Mouse (Mus musculus): Measurements from ENCODE around the gene Zfp92.
"Not testable (repeated sequence)": the region's sequence is repeated elsewhere in the genome, so short reads cannot be mapped to it uniquely, and the experiment has no call there.

The Zfp92 gene

GRCm38 (mm10) chrX:73410880-73411517, at the start of gene Zfp92:
Gene Zfp92 (plus strand): TSS chrX:73411096.
- peak; percentile 3 to 49 for DNase-seq

GRCm38 (mm10) chrX:73363291-73363690, 47.6 kb upstream of the Zfp92 start:
- DNase-seq, result no peak

- DNase-seq, result no peak
Measured at GRCm38 (mm10) chrX:73384419-73384818, 26.5 kb upstream of the Zfp92 start.

GRCm38 (mm10) chrX:73384924-73385323, 26.0 kb upstream of the Zfp92 start:
- DNase-seq, result no peak

- no peak for DNase-seq
Measured at GRCm38 (mm10) chrX:73391481-73391880, 19.4 kb upstream of the Zfp92 start.

- DNase-seq, result no peak
Measured at GRCm38 (mm10) chrX:73396446-73396845, 14.4 kb upstream of the Zfp92 start.

GRCm38 (mm10) chrX:73398636-73399035, 12.3 kb upstream of the Zfp92 start, which contains the start of gene Gm18336:
Gene Gm18336 (minus strand): TSS chrX:73398736.
- not testable (repeated sequence) for DNase-seq

GRCm38 (mm10) chrX:73400951-73401350, 9.9 kb upstream of the Zfp92 start:
- DNase-seq, result no peak

GRCm38 (mm10) chrX:73401616-73402015, 9.3 kb upstream of the Zfp92 start:
- DNase-seq, result no peak

- DNase-seq, result no peak
Measured at GRCm38 (mm10) chrX:73412767-73413166, 1.9 kb downstream of the Zfp92 start.

- DNase-seq, result peak; percentile 7 to 16
Measured at GRCm38 (mm10) chrX:73430036-73430435, 19.1 kb downstream of the Zfp92 start.

GRCm38 (mm10) chrX:73432850-73433249, 22.0 kb downstream of the Zfp92 start:
- DNase-seq, result no peak

GRCm38 (mm10) chrX:73435252-73435651, 24.4 kb downstream of the Zfp92 start, which contains the start of gene Trex2:
Gene Trex2 (minus strand): TSS chrX:73435344.
- no peak for DNase-seq

- DNase-seq, result no peak
Measured at GRCm38 (mm10) chrX:73441428-73441827, 30.5 kb downstream of the Zfp92 start.

- DNase-seq, result peak; percentile 51 to 85
Measured at GRCm38 (mm10) chrX:73451949-73452348, 41.1 kb downstream of the Zfp92 start.

GRCm38 (mm10) chrX:73458877-73459392, 48.0 kb downstream of the Zfp92 start, which contains the start of gene Haus7:
Gene Haus7 (minus strand): TSS chrX:73459044.
- peak; percentile 91 to 94 for DNase-seq

- DNase-seq, result no peak
Measured at GRCm38 (mm10) chrX:73460792-73461191, 49.9 kb downstream of the Zfp92 start.

GRCm38 (mm10) chrX:73465483-73466186, 54.7 kb downstream of the Zfp92 start:
- DNase-seq, result peak; percentile 27 to 38

- peak in 1 of 2 experiments; percentile 26 for DNase-seq
Measured at GRCm38 (mm10) chrX:73467446-73468241, 56.7 kb downstream of the Zfp92 start.

GRCm38 (mm10) chrX:73468330-73468729, 57.4 kb downstream of the Zfp92 start:
- peak in 1 of 2 experiments; percentile 64 for DNase-seq

- DNase-seq, result no peak
Measured at GRCm38 (mm10) chrX:73468752-73469151, 57.9 kb downstream of the Zfp92 start.

- no peak for DNase-seq
Measured at GRCm38 (mm10) chrX:73471764-73472163, 60.9 kb downstream of the Zfp92 start.

Data from kidney, postnatal 36 days (tissue).